Mouse (Mus musculus) adrenal gland, adult 2 months (tissue): ENCODE results near the gene Tnfsf9. TPM values are rescaled to one million over a fixed set of nuclear protein-coding genes. Genes with fewer than 3 reads are reported as not detected.
A peak's percentile ranks its signal among the peaks of the same experiment; 100 is the strongest.

Source experiments
- DNase-seq: peaks from one replicate; pipeline ENCODE4 v3.0.0; 2021
- long read RNA-seq: library from polyadenylated mRNA; stranded (forward); transcript quantifications from one replicate; pipeline ENCODE4 v2.0.0, GENCODE M21; 2021
- polyA plus RNA-seq: library from polyadenylated mRNA; depleted of rRNA; stranded (reverse); fragments of >200 nt; gene quantifications from 2 replicates; pipeline ENCODE4 v1.2.3, GENCODE M21; 2012; rRNA removed
- total RNA-seq, 2 experiments: library from RNA; stranded (reverse); gene quantifications; 2 replicates each; pipeline ENCODE4 v1.2.3; 2021

Gene Tnfsf9
- total RNA-seq (under 1 TPM; 0.45 to 0.72 TPM), polyA plus RNA-seq (1.2 and 1.8 TPM in 2 replicates)
- long read RNA-seq, result 0 reads

- DNase-seq, result peak; percentile 40
Measured at GRCm38 (mm10) chr17:57105181-57106034, at the start of gene Tnfsf9. Gene Tnfsf9, plus strand, starts transcription at chr17:57105325.

GRCm38 (mm10) chr17:57056246-57056645 is 48.9 kb upstream of the Tnfsf9 start:
- DNase-seq, result no peak

GRCm38 (mm10) chr17:57058891-57059485 is 46.1 kb upstream of the Tnfsf9 start, which contains the start of gene Crb3:
Gene Crb3, plus strand, starts transcription at chr17:57059105.
- DNase-seq, result peak; percentile 56

GRCm38 (mm10) chr17:57059486-57059977 is 45.6 kb upstream of the Tnfsf9 start, which contains the start of gene Slc25a23:
Gene Slc25a23, minus strand, starts transcription at chr17:57059863.
- DNase-seq, result peak; percentile 79

- peak; percentile 96 for DNase-seq
Measured at GRCm38 (mm10) chr17:57060231-57060801, 44.8 kb upstream of the Tnfsf9 start.

- DNase-seq, result peak; percentile 56
Measured at GRCm38 (mm10) chr17:57061069-57061468, 44.1 kb upstream of the Tnfsf9 start.

GRCm38 (mm10) chr17:57062011-57062521 is 43.1 kb upstream of the Tnfsf9 start:
- peak; percentile 27 for DNase-seq

GRCm38 (mm10) chr17:57062548-57062947 is 42.6 kb upstream of the Tnfsf9 start:
- DNase-seq, result peak; percentile 14

- no peak for DNase-seq
Measured at GRCm38 (mm10) chr17:57063031-57063430, 42.1 kb upstream of the Tnfsf9 start.

- DNase-seq, result no peak
Measured at GRCm38 (mm10) chr17:57066908-57067307, 38.2 kb upstream of the Tnfsf9 start.

- DNase-seq, result no peak
Measured at GRCm38 (mm10) chr17:57070272-57070671, 34.9 kb upstream of the Tnfsf9 start.

- DNase-seq, result no peak
Measured at GRCm38 (mm10) chr17:57070699-57071098, 34.4 kb upstream of the Tnfsf9 start.

- DNase-seq, result no peak
Measured at GRCm38 (mm10) chr17:57076916-57077315, 28.2 kb upstream of the Tnfsf9 start.

GRCm38 (mm10) chr17:57078336-57078735 is 26.8 kb upstream of the Tnfsf9 start, which contains the start of gene Dennd1c:
Gene Dennd1c, minus strand, starts transcription at chr17:57078514.
- DNase-seq, result no peak

- DNase-seq, result no peak
Measured at GRCm38 (mm10) chr17:57079919-57080318, 25.2 kb upstream of the Tnfsf9 start.

GRCm38 (mm10) chr17:57081234-57081842 is 23.8 kb upstream of the Tnfsf9 start:
- no peak for DNase-seq

GRCm38 (mm10) chr17:57082481-57082880 is 22.6 kb upstream of the Tnfsf9 start:
- DNase-seq, result no peak

- DNase-seq, result no peak
Measured at GRCm38 (mm10) chr17:57085970-57086757, 19.0 kb upstream of the Tnfsf9 start.

- peak; percentile 30 for DNase-seq
Measured at GRCm38 (mm10) chr17:57087049-57087832, 17.9 kb upstream of the Tnfsf9 start, which contains the start of gene Tubb4a. Gene Tubb4a, minus strand, starts transcription at chr17:57087782.

- DNase-seq, result peak; percentile 24
Measured at GRCm38 (mm10) chr17:57094222-57094621, 10.9 kb upstream of the Tnfsf9 start.
